Mouse (Mus musculus): ENCODE measurements at regions not wholly inside any gene's neighbourhood (a gene's known extent, or its start where the extent isn't known, plus 50 kb on each side); places are given as distances from the start of the nearest gene placed in this dataset.
A peak's percentile ranks its signal among the peaks of the same experiment; 100 is the strongest.

GRCm38 (mm10) chr6:100952470-100952869 lies 119.0 kb downstream of the Ppp4r2 start:
- H3K27me3 ChIP-seq (ENCODE audit: control insufficient read depth, insufficient read depth, low read length), result no peaks in the 10 kb centered on the region
- H3K4me3 ChIP-seq (replicated peaks; ENCODE audit: insufficient read depth, low read depth, low read length), result no peak overlapping the region
- TF ChIP-seq CTCF (IDR thresholded peaks at IDR 0.05; ENCODE audit: borderline replicate concordance, insufficient read depth, low read depth, low read length), result no peak
- TF ChIP-seq POLR2A (IDR thresholded peaks at IDR 0.05; ENCODE audit: borderline replicate concordance, insufficient read depth, low read length), result no peak
- no peak overlapping the region for H3K27ac ChIP-seq (ENCODE audit: insufficient read depth, low read length)
- DNase-seq, result no peak
- H3K4me1 ChIP-seq (ENCODE audit: control insufficient read depth, insufficient read depth, low read length), result no peaks in the 10 kb centered on the region

DNA sequence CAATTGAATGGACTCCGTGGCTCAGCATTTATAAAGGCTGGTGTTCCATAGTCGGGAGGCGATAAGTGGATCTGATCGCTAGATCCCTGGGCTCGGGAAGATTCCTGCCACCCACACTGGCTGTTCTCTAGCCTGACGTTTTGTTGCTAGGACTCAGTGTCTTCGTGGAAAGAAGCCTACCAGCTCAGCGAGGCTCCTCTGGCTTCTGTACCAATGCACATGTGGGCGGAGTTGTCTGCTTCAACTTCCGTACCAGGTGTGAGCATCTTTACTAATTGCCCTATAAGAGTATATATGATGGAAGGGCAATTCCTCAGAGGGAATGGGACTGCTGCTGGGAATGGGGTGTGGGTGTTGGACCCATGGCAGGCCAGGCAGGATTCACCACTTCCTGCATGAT lies 121.1 kb downstream of the Ppp4r2 start:
- Histone ChIP-seq H3K4me1 (ENCODE audit: control insufficient read depth, insufficient read depth, low read length) (no peaks in the 10 kb centered on the region), H3K27me3 (ENCODE audit: control insufficient read depth, insufficient read depth, low read length) (no peaks in the 10 kb centered on the region), H3K4me3 (replicated peaks; ENCODE audit: insufficient read depth, low read depth, low read length) (no peak overlapping the region), H3K27ac (ENCODE audit: insufficient read depth, low read length) (no peak overlapping the region)
- no peak for DNase-seq
- 89% methylated on average over 10 of the region's 10 CpGs for WGBS
- no peak for TF ChIP-seq POLR2A (IDR thresholded peaks at IDR 0.05; ENCODE audit: borderline replicate concordance, insufficient read depth, low read length)
- no peak for TF ChIP-seq CTCF (IDR thresholded peaks at IDR 0.05; ENCODE audit: borderline replicate concordance, insufficient read depth, low read depth, low read length)

GRCm38 (mm10) chr6:100966481-100966880 lies 133.1 kb downstream of the Ppp4r2 start:
- no peak for DNase-seq
- Histone ChIP-seq H3K4me1 (ENCODE audit: control insufficient read depth, insufficient read depth, low read length) (no peaks in the 10 kb centered on the region), H3K27me3 (ENCODE audit: control insufficient read depth, insufficient read depth, low read length) (no peaks in the 10 kb centered on the region), H3K4me3 (replicated peaks; ENCODE audit: insufficient read depth, low read depth, low read length) (no peak overlapping the region), H3K27ac (ENCODE audit: insufficient read depth, low read length) (no peak overlapping the region)
- WGBS, result 84% methylated on average over 5 of the region's 5 CpGs
- TF ChIP-seq POLR2A (IDR thresholded peaks at IDR 0.05; ENCODE audit: borderline replicate concordance, insufficient read depth, low read length) (no peak), CTCF (IDR thresholded peaks at IDR 0.05; ENCODE audit: borderline replicate concordance, insufficient read depth, low read depth, low read length) (no peak)

DNA sequence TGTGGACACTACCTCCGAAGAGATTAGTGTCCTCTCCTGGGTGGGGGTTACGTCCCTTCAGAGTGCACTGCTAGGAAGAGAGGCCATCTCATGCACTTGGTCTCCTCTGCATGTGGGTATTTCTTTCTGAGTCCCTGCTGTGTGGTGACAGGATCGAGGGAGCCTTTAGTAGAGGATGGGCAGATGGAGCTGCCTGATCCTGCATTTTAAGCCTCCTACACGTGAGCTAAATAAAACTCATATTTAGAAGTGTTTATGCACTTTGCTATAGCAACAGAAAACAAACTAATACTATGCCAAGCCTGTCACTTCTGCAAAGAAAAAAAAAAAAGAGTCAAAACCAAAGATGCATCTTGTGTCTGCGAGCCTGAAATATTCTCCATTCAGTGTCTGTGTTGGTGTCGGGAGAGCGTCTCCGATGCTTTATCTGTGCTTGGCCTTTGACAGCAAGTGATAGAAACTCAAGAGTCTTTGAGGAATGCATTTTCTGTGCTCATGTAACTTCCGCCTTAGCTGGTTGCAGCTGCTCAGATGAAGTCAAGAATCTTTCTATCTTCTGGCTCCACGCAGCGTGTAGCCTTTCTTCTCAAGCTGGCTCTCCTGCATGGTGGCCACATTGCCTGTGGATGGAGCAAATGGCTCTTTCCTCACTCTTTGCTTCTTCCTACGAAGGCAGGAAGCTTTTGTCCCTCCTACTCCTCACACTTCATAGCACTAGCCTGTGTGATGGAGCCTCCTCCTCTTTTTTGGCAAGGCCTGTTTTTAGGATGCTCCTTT lies 134.8 kb downstream of the Ppp4r2 start:
- WGBS, result 81% methylated on average over 12 of the region's 12 CpGs
- DNase-seq, result no peak
- TF ChIP-seq CTCF (IDR thresholded peaks at IDR 0.05; ENCODE audit: borderline replicate concordance, insufficient read depth, low read depth, low read length) (no peak), POLR2A (IDR thresholded peaks at IDR 0.05; ENCODE audit: borderline replicate concordance, insufficient read depth, low read length) (no peak)

DNA sequence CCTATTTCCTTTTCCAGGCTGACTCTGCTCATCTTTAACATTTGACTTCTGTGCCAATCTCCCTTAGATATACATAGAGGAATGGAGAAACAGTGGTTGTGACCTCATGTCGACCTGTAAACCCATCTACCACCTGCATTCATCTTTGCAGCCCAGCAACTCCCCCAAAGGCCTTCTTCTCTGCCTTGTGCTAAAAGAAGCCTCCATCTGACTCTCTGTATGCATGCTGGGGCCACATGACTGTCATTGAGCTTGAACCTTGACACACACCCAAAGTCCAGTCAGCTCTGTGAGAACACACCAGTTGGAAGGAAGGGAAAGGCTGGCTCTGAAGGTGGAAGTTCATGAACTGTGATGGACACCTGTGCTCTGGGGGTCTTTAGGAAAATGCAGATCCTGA lies 135.5 kb downstream of the Ppp4r2 start:
- no peaks in the 10 kb centered on the region for H3K27me3 ChIP-seq (ENCODE audit: control insufficient read depth, insufficient read depth, low read length)
- H3K27ac ChIP-seq (ENCODE audit: insufficient read depth, low read length), result no peak overlapping the region
- DNase-seq, result no peak
- TF ChIP-seq POLR2A (IDR thresholded peaks at IDR 0.05; ENCODE audit: borderline replicate concordance, insufficient read depth, low read length) (no peak), CTCF (IDR thresholded peaks at IDR 0.05; ENCODE audit: borderline replicate concordance, insufficient read depth, low read depth, low read length) (no peak)
- no peaks in the 10 kb centered on the region for H3K4me1 ChIP-seq (ENCODE audit: control insufficient read depth, insufficient read depth, low read length)
- WGBS, result 63% methylated on average over 1 of the region's 1 CpGs
- no peak overlapping the region for H3K4me3 ChIP-seq (replicated peaks; ENCODE audit: insufficient read depth, low read depth, low read length)

More for the DNA sequence above, 134.8 kb downstream of the Ppp4r2 start:
- no peak overlapping the region for H3K4me3 ChIP-seq (replicated peaks; ENCODE audit: insufficient read depth, low read depth, low read length)
- no peaks in the 10 kb centered on the region for H3K27me3 ChIP-seq (ENCODE audit: control insufficient read depth, insufficient read depth, low read length)
- H3K4me1 ChIP-seq (ENCODE audit: control insufficient read depth, insufficient read depth, low read length), result no peaks in the 10 kb centered on the region
- H3K27ac ChIP-seq (ENCODE audit: insufficient read depth, low read length), result no peak overlapping the region

DNA sequence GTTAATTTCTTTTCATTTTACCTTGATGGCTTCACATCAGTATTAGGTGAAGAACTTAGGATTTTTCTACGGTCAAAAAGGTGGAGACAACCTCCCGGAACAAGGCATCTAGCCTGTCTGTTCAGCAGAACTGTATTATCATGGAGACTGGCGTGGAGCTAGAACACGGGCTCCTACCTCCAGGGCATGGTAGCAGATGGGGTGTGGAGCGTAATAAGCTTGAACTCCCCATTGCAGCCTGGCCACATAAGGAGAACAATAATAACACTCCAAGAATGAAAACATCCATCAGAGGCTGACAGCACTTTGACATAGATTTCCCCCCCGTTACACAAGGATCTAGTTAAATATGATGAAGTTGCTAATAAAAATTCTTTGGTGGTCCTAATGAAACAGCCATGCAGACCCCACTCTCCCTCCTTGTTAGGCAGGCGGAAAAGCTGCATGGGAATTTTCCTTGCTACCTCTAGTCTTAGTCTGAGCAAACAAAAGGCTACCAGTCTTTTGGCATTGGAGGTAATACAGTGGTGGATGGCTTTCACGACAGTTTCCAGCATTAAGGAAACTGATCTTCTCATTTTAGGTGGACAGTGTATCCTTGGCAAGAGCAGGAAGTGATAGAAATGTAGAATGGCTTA lies 137.5 kb downstream of the Ppp4r2 start:
- peak in 1 of 2 experiments; percentile 13 for DNase-seq
- TF ChIP-seq POLR2A (IDR thresholded peaks at IDR 0.05; ENCODE audit: borderline replicate concordance, insufficient read depth, low read length) (no peak), CTCF (IDR thresholded peaks at IDR 0.05; ENCODE audit: borderline replicate concordance, insufficient read depth, low read depth, low read length) (no peak)
- Histone ChIP-seq H3K27ac (ENCODE audit: insufficient read depth, low read length) (no peak overlapping the region), H3K27me3 (ENCODE audit: control insufficient read depth, insufficient read depth, low read length) (no peaks in the 10 kb centered on the region), H3K4me3 (replicated peaks; ENCODE audit: insufficient read depth, low read depth, low read length) (no peak overlapping the region), H3K4me1 (ENCODE audit: control insufficient read depth, insufficient read depth, low read length) (no peaks in the 10 kb centered on the region)
- 76% methylated on average over 8 of the region's 8 CpGs for WGBS

GRCm38 (mm10) chr6:100971462-100971955 lies 138.1 kb downstream of the Ppp4r2 start:
- TF ChIP-seq POLR2A (IDR thresholded peaks at IDR 0.05; ENCODE audit: borderline replicate concordance, insufficient read depth, low read length) (no peak), CTCF (IDR thresholded peaks at IDR 0.05; ENCODE audit: borderline replicate concordance, insufficient read depth, low read depth, low read length) (no peak)
- Histone ChIP-seq H3K27ac (ENCODE audit: insufficient read depth, low read length) (no peak overlapping the region), H3K4me3 (replicated peaks; ENCODE audit: insufficient read depth, low read depth, low read length) (no peak overlapping the region), H3K4me1 (ENCODE audit: control insufficient read depth, insufficient read depth, low read length) (no peaks in the 10 kb centered on the region), H3K27me3 (ENCODE audit: control insufficient read depth, insufficient read depth, low read length) (no peaks in the 10 kb centered on the region)
- WGBS, result 61% methylated on average over 6 of the region's 6 CpGs
- DNase-seq, result no peak
